Mouse (Mus musculus) embryonic facial prominence, embryonic 13.5 days (tissue): ENCODE results near the gene Wdr54. TPM values are rescaled to one million over a fixed set of nuclear protein-coding genes. Genes with fewer than 3 reads are reported as not detected.

Experiments
- ATAC-seq: fragments of 200-750 bp; cut with Nextera tagmentation; 2 replicates; pipeline ENCODE4 v1.8.0; 2017; ENCODE audit warnings: low read depth; ENCODE audit not compliant: insufficient number of reproducible peaks, insufficient read depth, low FRiP score, low TSS enrichment
- H3K27ac ChIP-seq: fragments of 300-500 bp; sonication (generic); 2 replicates; pipeline ENCODE4 v1.5.1; 2015; ENCODE audit warnings: moderate library complexity, mild to moderate bottlenecking, inconsistent platforms
- H3K27me3 ChIP-seq: fragments of 300-500 bp; sonication (generic); 2 replicates; pipeline ENCODE4 v1.6.1; 2015; ENCODE audit warnings: mild to moderate bottlenecking, inconsistent platforms
- H3K36me3 ChIP-seq: fragments of 300-500 bp; sonication (generic); 2 replicates; pipeline ENCODE4 v1.6.1; 2015; ENCODE audit warnings: mild to moderate bottlenecking, inconsistent platforms
- H3K4me1 ChIP-seq: fragments of 300-500 bp; sonication (generic); 2 replicates; pipeline ENCODE4 v1.6.1; 2015; ENCODE audit warnings: inconsistent platforms
- H3K4me2 ChIP-seq: fragments of 300-500 bp; sonication (generic); 2 replicates; pipeline ENCODE4 v1.6.1; 2015; ENCODE audit warnings: moderate library complexity, mild to moderate bottlenecking, inconsistent platforms
- H3K4me3 ChIP-seq: fragments of 300-500 bp; sonication (generic); 2 replicates; pipeline ENCODE4 v1.5.1; 2015; ENCODE audit warnings: mild to moderate bottlenecking, inconsistent platforms
- H3K9ac ChIP-seq: fragments of 300-500 bp; sonication (generic); 2 replicates; pipeline ENCODE4 v1.6.1; 2015; ENCODE audit warnings: mild to moderate bottlenecking, inconsistent platforms
- H3K9me3 ChIP-seq: fragments of 300-500 bp; sonication (generic); 2 replicates; pipeline ENCODE4 v1.6.1; 2016; ENCODE audit warnings: inconsistent platforms
- WGBS: fragments of 180-500 bp; shearing (Covaris S2); methylation state at CpG from one replicate; pipeline ENCODE4 v1.1.7; 2015; ENCODE audit warnings: mixed read lengths; 5-methylcytosine and 5-hydroxymethylcytosine counted together
- polyA plus RNA-seq: library from polyadenylated mRNA; unstranded; fragments of >200 nt; fragmentation: Nextera tagmentation; extraction: Ambion mirVana; gene quantifications from 2 replicates; pipeline ENCODE4 v1.2.1, GENCODE M21; 2015

Wdr54 gene
- polyA plus RNA-seq, 1 experiment from 2014 or later: 7.1 TPM

- Histone ChIP-seq H3K27me3 (no peaks in the 10 kb centered on the region), H3K9ac (peak within 1 kb of the TSS; percentile 94), H3K4me3 (peak within 1 kb of the TSS; percentile 91), H3K9me3 (no peaks in the 10 kb centered on the region), H3K27ac (peak within 1 kb of the TSS; percentile 86), H3K4me1 (peaks cover 46% of the 10 kb centered on the region), H3K36me3 (peaks cover 37% of the 10 kb centered on the region), H3K4me2 (peak within 1 kb of the TSS; percentile 96)
- 1% methylated on average over 40 of the region's 58 CpGs for WGBS
- peak; percentile 81 for ATAC-seq
Observed at GRCm38 (mm10) chr6:83115011-83115671, 41.1 kb downstream of the Wdr54 start, which contains the start of gene Mogs. Gene Mogs (plus strand): TSS chr6:83115496.

GRCm38 (mm10) chr6:83111510-83112136 lies 44.6 kb downstream of the Wdr54 start:
- Histone ChIP-seq H3K27ac (no peak overlapping the region), H3K4me3 (no peak overlapping the region), H3K9me3 (no peaks in the 10 kb centered on the region), H3K36me3 (peaks cover 8% of the 10 kb centered on the region), H3K9ac (no peak overlapping the region), H3K27me3 (no peaks in the 10 kb centered on the region), H3K4me2 (no peak overlapping the region), H3K4me1 (peaks cover 36% of the 10 kb centered on the region)
- 91% methylated on average over 4 of the region's 4 CpGs for WGBS
- ATAC-seq: no peak

GRCm38 (mm10) chr6:83108762-83109668 lies 47.2 kb downstream of the Wdr54 start, which contains the start of gene Mrpl53:
Gene Mrpl53 (plus strand): TSS chr6:83109040.
- H3K9me3 ChIP-seq: no peaks in the 10 kb centered on the region
- H3K4me2 ChIP-seq: peak within 1 kb of the TSS; percentile 88
- H3K36me3 ChIP-seq: peaks cover 13% of the 10 kb centered on the region
- H3K27ac ChIP-seq: peak within 1 kb of the TSS; percentile 81
- H3K9ac ChIP-seq: peak within 1 kb of the TSS; percentile 94
- no peaks in the 10 kb centered on the region for H3K27me3 ChIP-seq
- under 1% methylated on average over 76 of the region's 76 CpGs for WGBS
- peak; percentile 80 for ATAC-seq
- peaks cover 22% of the 10 kb centered on the region for H3K4me1 ChIP-seq
- peak within 1 kb of the TSS; percentile 91 for H3K4me3 ChIP-seq

GRCm38 (mm10) chr6:83107566-83108400 lies 48.4 kb downstream of the Wdr54 start:
- H3K27ac ChIP-seq: 0 out of 2 replicates have a peak overlapping the region, but pooled peaks have one; percentile 81
- peak overlapping the region; percentile 91 for H3K4me3 ChIP-seq
- peaks cover 13% of the 10 kb centered on the region for H3K36me3 ChIP-seq
- H3K9me3 ChIP-seq: no peaks in the 10 kb centered on the region
- WGBS: 31% methylated on average over 13 of the region's 13 CpGs
- peaks cover 30% of the 10 kb centered on the region for H3K4me1 ChIP-seq
- peak overlapping the region; percentile 94; the same call in 1 of the 2 replicates for H3K9ac ChIP-seq
- peak overlapping the region; percentile 88 for H3K4me2 ChIP-seq
- H3K27me3 ChIP-seq: no peaks in the 10 kb centered on the region; the same call in 1 of the 2 replicates
- ATAC-seq: no peak

GRCm38 (mm10) chr6:83104158-83104557 lies 52.0 kb downstream of the Wdr54 start:
- no peak overlapping the region for H3K4me3 ChIP-seq
- H3K4me1 ChIP-seq: peaks cover 34% of the 10 kb centered on the region
- 65% methylated on average over 4 of the region's 4 CpGs for WGBS

GRCm38 (mm10) chr6:83103130-83103650 lies 53.0 kb downstream of the Wdr54 start:
- Histone ChIP-seq H3K36me3 (peaks cover 9% of the 10 kb centered on the region; the same call in 1 of the 2 replicates), H3K27ac (no peak overlapping the region), H3K4me2 (peak overlapping the region; percentile 99), H3K4me3 (peak overlapping the region; percentile 75; the same call in 1 of the 2 replicates), H3K9ac (peak overlapping the region; percentile 87), H3K27me3 (peaks cover 8% of the 10 kb centered on the region), H3K9me3 (no peaks in the 10 kb centered on the region), H3K4me1 (peaks cover 30% of the 10 kb centered on the region)
- no peak for ATAC-seq
- WGBS: 42% methylated on average over 11 of the region's 11 CpGs

More at GRCm38 (mm10) chr6:83104158-83104557, 52.0 kb downstream of the Wdr54 start:
- no peak overlapping the region for H3K4me2 ChIP-seq
- H3K27me3 ChIP-seq: peaks cover 8% of the 10 kb centered on the region
- no peak overlapping the region for H3K27ac ChIP-seq
- no peaks in the 10 kb centered on the region for H3K9me3 ChIP-seq
- H3K9ac ChIP-seq: no peak overlapping the region
- H3K36me3 ChIP-seq: peaks cover 9% of the 10 kb centered on the region; the same call in 1 of the 2 replicates
- no peak for ATAC-seq

- peak; percentile 70 for ATAC-seq
- under 1% methylated on average over 74 of the region's 74 CpGs for WGBS
Observed at GRCm38 (mm10) chr6:83101688-83102556, 54.3 kb downstream of the Wdr54 start.

GRCm38 (mm10) chr6:83101316-83101687 lies 54.9 kb downstream of the Wdr54 start, which contains the start of the genes Ccdc142 and Gm42688:
Gene Ccdc142 (plus strand): TSS chr6:83101601.
Gene Gm42688 (plus strand): TSS chr6:83101617.
- H3K4me2 ChIP-seq: peak within 1 kb of the TSS; percentile 99
- H3K27me3 ChIP-seq: peaks cover 9% of the 10 kb centered on the region
- H3K36me3 ChIP-seq: 0 out of 2 replicates have a peak, but pooled peaks cover 3% of the 10 kb centered on the region
- 0% methylated on average over 25 of the region's 25 CpGs for WGBS
- H3K27ac ChIP-seq: peak within 1 kb of the TSS; percentile 84
- H3K4me3 ChIP-seq: peak within 1 kb of the TSS; percentile 75
- ATAC-seq: peak; percentile 84
- no peaks in the 10 kb centered on the region for H3K9me3 ChIP-seq
- peaks cover 21% of the 10 kb centered on the region for H3K4me1 ChIP-seq
- H3K9ac ChIP-seq: peak within 1 kb of the TSS; percentile 87

More at GRCm38 (mm10) chr6:83101688-83102556, 54.3 kb downstream of the Wdr54 start:
- peaks cover 21% of the 10 kb centered on the region for H3K4me1 ChIP-seq
- H3K4me2 ChIP-seq: peak overlapping the region; percentile 99
- H3K27ac ChIP-seq: peak overlapping the region; percentile 84
- H3K36me3 ChIP-seq: peaks cover 8% of the 10 kb centered on the region; the same call in 1 of the 2 replicates
- H3K9ac ChIP-seq: peak overlapping the region; percentile 87
- H3K27me3 ChIP-seq: peaks cover 8% of the 10 kb centered on the region
- H3K4me3 ChIP-seq: peak overlapping the region; percentile 75
- H3K9me3 ChIP-seq: no peaks in the 10 kb centered on the region
